Mouse (Mus musculus): ENCODE data around the gene Piwil1.

DNA sequence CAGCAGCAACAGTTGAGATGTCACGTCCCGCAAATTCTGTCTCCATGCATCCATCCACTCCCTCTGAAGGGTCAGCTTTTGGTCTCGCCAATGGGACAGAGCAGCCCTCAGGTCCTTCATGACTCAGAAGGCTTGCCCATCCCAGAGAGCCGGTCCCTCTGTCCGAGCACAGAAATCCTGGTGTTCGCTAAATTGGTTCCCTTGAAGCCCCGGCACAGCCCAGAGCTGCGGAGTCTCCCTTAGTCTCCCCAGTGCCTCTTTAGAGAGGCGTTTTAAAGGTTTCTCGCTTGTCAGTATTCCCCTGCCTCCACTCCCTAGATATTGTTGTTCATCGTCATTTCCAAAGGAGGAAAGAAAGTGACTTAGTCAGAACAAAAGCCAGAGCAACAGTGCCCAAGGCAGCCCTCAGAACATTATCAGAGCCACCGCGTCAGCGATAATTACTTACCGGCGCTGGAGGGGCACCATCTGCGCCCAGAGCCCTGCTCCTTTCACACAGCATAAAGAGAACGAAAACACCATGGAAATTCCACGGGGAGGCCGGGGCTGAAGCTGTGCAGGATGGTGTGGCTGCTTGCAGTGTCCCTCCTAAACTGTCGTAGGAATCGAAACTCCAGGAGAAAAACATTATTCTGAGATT is 45.7 kb upstream of the Piwil1 start:
- TF ChIP-seq POLR2A (IDR thresholded peaks at IDR 0.05; ENCODE audit: borderline replicate concordance, extremely low read depth, insufficient read depth, insufficient read length, poor library complexity, severe bottlenecking), result no peak
- TF ChIP-seq CTCF (IDR thresholded peaks at IDR 0.05; ENCODE audit: borderline replicate concordance, extremely low read depth, insufficient read depth, insufficient read length), result no peak
